Mouse (Mus musculus) olfactory bulb, adult 2 months (tissue): ENCODE results near the gene Btbd35f26. TPM values are rescaled to one million over a fixed set of nuclear protein-coding genes. Genes with fewer than 3 reads are reported as not detected.
"Not testable (repeated sequence)": the region's sequence is repeated elsewhere in the genome, so short reads cannot be mapped to it uniquely, and the experiment has no call there.

Source experiments
- H3K27ac ChIP-seq: fragments of 200-500 bp; 2 replicates; pipeline ENCODE4 v1.5.1; 2012; ENCODE audit warnings: low read depth, low read length; ENCODE audit not compliant: insufficient read depth
- H3K4me1 ChIP-seq: fragments of 200-500 bp; 2 replicates; pipeline ENCODE4 v1.6.1; 2012; ENCODE audit warnings: low read length; ENCODE audit not compliant: control insufficient read depth, insufficient read depth
- H3K4me3 ChIP-seq: fragments of 200-500 bp; 2 replicates; pipeline ENCODE4 v1.5.1; 2012; ENCODE audit warnings: mild to moderate bottlenecking, low read depth, low read length, moderate library complexity; ENCODE audit not compliant: insufficient read depth
- WGBS: fragments of 180-500 bp; shearing (Covaris S2); methylation state at CpG from one replicate; pipeline ENCODE4 v1.1.7; 2018; 5-methylcytosine and 5-hydroxymethylcytosine counted together
- polyA plus RNA-seq: library from polyadenylated mRNA; stranded (reverse); fragments of >200 nt; gene quantifications from 2 replicates; pipeline ENCODE4 v1.2.4, GENCODE M21; 2012; ENCODE audit warnings: low replicate concordance; ENCODE audit not compliant: missing spikeins, insufficient read depth, insufficient read length

The Btbd35f26 gene
- not detected in 2 replicates for polyA plus RNA-seq

GRCm38 (mm10) chrX:31336154-31336553, at the start of gene Btbd35f26:
Gene Btbd35f26 (plus strand): TSS chrX:31336454.
- H3K4me3 ChIP-seq, H3K4me1 ChIP-seq, H3K27ac ChIP-seq: not testable (repeated sequence)
- WGBS, result no CpG with 5 or more reads among the region's 4 CpGs

GRCm38 (mm10) chrX:31341924-31342323, 5.7 kb downstream of the Btbd35f26 start:
- not testable (repeated sequence) for H3K4me1 ChIP-seq, H3K27ac ChIP-seq, H3K4me3 ChIP-seq
- 89% methylated on average over 2 of the region's 4 CpGs for WGBS

- H3K27ac ChIP-seq, H3K4me3 ChIP-seq: not testable (repeated sequence)
- no CpG with 5 or more reads among the region's 4 CpGs for WGBS
Observed at GRCm38 (mm10) chrX:31383818-31384217, 47.6 kb downstream of the Btbd35f26 start, which contains the start of gene Btbd35f19. Gene Btbd35f19 (minus strand): TSS chrX:31383918.

More at GRCm38 (mm10) chrX:31383818-31384217, 47.6 kb downstream of the Btbd35f26 start, which contains the start of gene Btbd35f19:
- not testable (repeated sequence) for H3K4me1 ChIP-seq

Other genes with a start within 250 kb of the Btbd35f26 start
- gene Btbd35f29, start 218.8 kb upstream of the Btbd35f26 start, polyA plus RNA-seq, result not detected in 2 replicates
- not detected in 2 replicates for gene Spin2f, start 82.6 kb upstream of the Btbd35f26 start, polyA plus RNA-seq
- not detected in 2 replicates for gene Btbd35f19, start 47.5 kb downstream of the Btbd35f26 start, polyA plus RNA-seq
- not detected in 2 replicates for gene Gm21883, start 237.8 kb downstream of the Btbd35f26 start, polyA plus RNA-seq